ENCODE assay signal across 9 mouse cellular contexts in genomic region chr7:98119961-98120232, GRCm38 (mm10). TPM values are rescaled to one million over a fixed set of nuclear protein-coding genes. Genes with fewer than 3 reads are reported as not detected.
A peak's percentile ranks its signal among the peaks of the same experiment; 100 is the strongest.
DNase-seq lines count a peak whose midpoint lies in the region; ATAC-seq and TF ChIP-seq lines count a peak whose summit lies in the region.
"Had no signal": no experiment of that assay in that cellular context is flagged by ENCODE, and none has a peak within 500 bp of the region (broad histone marks: within the 10 kb centered on the region; RNA-seq: fewer than 3 reads in every experiment).

No protein-coding gene starts in this region.

- 79% methylated on average over 2 of the region's 2 CpGs for WGBS in heart, embryonic 16.5 days
- 72% methylated on average over 2 of the region's 2 CpGs for WGBS in embryonic facial prominence, embryonic 15.5 days
- 85% methylated on average over 2 of the region's 2 CpGs for WGBS in intestine, embryonic 14.5 days
- 81% methylated on average over 2 of the region's 2 CpGs for WGBS in midbrain, embryonic 15.5 days
- 78% methylated on average over 2 of the region's 2 CpGs for WGBS in cerebellum, adult 2 months

- no peak overlapping the region for H3K27ac ChIP-seq in heart, embryonic 16.5 days (ENCODE audit: low read length)
- H3K27ac ChIP-seq in embryonic facial prominence, embryonic 15.5 days (replicated peaks), result no peak overlapping the region
- H3K27ac ChIP-seq in intestine, embryonic 14.5 days (ENCODE audit: low read depth), result no peak overlapping the region
- no peak overlapping the region for H3K27ac ChIP-seq in midbrain, embryonic 15.5 days
- H3K27ac ChIP-seq in cerebellum, adult 2 months (ENCODE audit: insufficient read depth, low read length), result no peak overlapping the region

- no peak for TF ChIP-seq CTCF in cerebellum, adult 2 months (IDR thresholded peaks at IDR 0.05; ENCODE audit: borderline replicate concordance, insufficient read depth, low read depth, low read length)

- no peak overlapping the region for H3K4me3 ChIP-seq in heart, embryonic 16.5 days (ENCODE audit: low read length)
- H3K4me3 ChIP-seq in embryonic facial prominence, embryonic 15.5 days (replicated peaks), result no peak overlapping the region
- no peak overlapping the region for H3K4me3 ChIP-seq in intestine, embryonic 14.5 days (ENCODE audit: low read depth, low read length)
- no peak overlapping the region for H3K4me3 ChIP-seq in midbrain, embryonic 15.5 days
- no peak overlapping the region for H3K4me3 ChIP-seq in cerebellum, adult 2 months (replicated peaks; ENCODE audit: insufficient read depth, low read depth, low read length)

- TF ChIP-seq POLR2A in cerebellum, adult 2 months (IDR thresholded peaks at IDR 0.05; ENCODE audit: borderline replicate concordance, insufficient read depth, low read length), result no peak

- H3K9ac ChIP-seq in heart, embryonic 16.5 days (ENCODE audit: low read length), result no peak overlapping the region
- H3K9ac ChIP-seq in embryonic facial prominence, embryonic 15.5 days, result no peak overlapping the region
- H3K9ac ChIP-seq in intestine, embryonic 14.5 days (ENCODE audit: low read length), result no peak overlapping the region
- no peak overlapping the region for H3K9ac ChIP-seq in midbrain, embryonic 15.5 days

- peaks cover 15% of the 10 kb centered on the region for H3K4me1 ChIP-seq in heart, embryonic 16.5 days (ENCODE audit: control insufficient read depth, insufficient read depth, low read length)
- H3K4me1 ChIP-seq in embryonic facial prominence, embryonic 15.5 days, result peaks cover 19% of the 10 kb centered on the region
- H3K4me1 ChIP-seq in intestine, embryonic 14.5 days (replicated peaks; ENCODE audit: control insufficient read depth, insufficient read depth, low read length), result peaks cover 7% of the 10 kb centered on the region; the same call in 1 of the 2 replicates
- peaks cover 4% of the 10 kb centered on the region; the same call in 1 of the 2 replicates for H3K4me1 ChIP-seq in midbrain, embryonic 15.5 days
- H3K4me1 ChIP-seq in cerebellum, adult 2 months (ENCODE audit: control insufficient read depth, insufficient read depth, low read length), result peaks cover 18% of the 10 kb centered on the region

- no peaks in the 10 kb centered on the region for H3K27me3 ChIP-seq in heart, embryonic 16.5 days (ENCODE audit: control insufficient read depth, insufficient read depth, low read length)
- no peaks in the 10 kb centered on the region for H3K27me3 ChIP-seq in embryonic facial prominence, embryonic 15.5 days
- no peaks in the 10 kb centered on the region for H3K27me3 ChIP-seq in intestine, embryonic 14.5 days (replicated peaks; ENCODE audit: control insufficient read depth, insufficient read depth, low read length)
- no peaks in the 10 kb centered on the region for H3K27me3 ChIP-seq in midbrain, embryonic 15.5 days (replicated peaks)
- no peaks in the 10 kb centered on the region for H3K27me3 ChIP-seq in cerebellum, adult 2 months (ENCODE audit: control insufficient read depth, insufficient read depth, low read length)
- H3K27me3 ChIP-seq: Patski had no signal

- no peak for ATAC-seq in heart, embryonic 16.5 days (replicated peaks; ENCODE audit: extremely low read depth, insufficient read depth, low FRiP score)
- ATAC-seq in embryonic facial prominence, embryonic 15.5 days (ENCODE audit: insufficient number of reproducible peaks, low FRiP score, low TSS enrichment, low read depth), result no peak
- peak; percentile 32; the same call in 1 of the 2 replicates for ATAC-seq in intestine, embryonic 14.5 days (replicated peaks; ENCODE audit: low FRiP score, low TSS enrichment, low read depth)
- ATAC-seq in midbrain, embryonic 15.5 days (replicated peaks), result peak; percentile 35; the same call in 1 of the 2 replicates

- H3K36me3 ChIP-seq in heart, embryonic 16.5 days (ENCODE audit: control insufficient read depth, insufficient read depth), result no peaks in the 10 kb centered on the region
- H3K36me3 ChIP-seq in embryonic facial prominence, embryonic 15.5 days, result no peaks in the 10 kb centered on the region
- no peaks in the 10 kb centered on the region for H3K36me3 ChIP-seq in intestine, embryonic 14.5 days (ENCODE audit: control insufficient read depth, insufficient read depth, low read length)
- H3K36me3 ChIP-seq in midbrain, embryonic 15.5 days (replicated peaks), result no peaks in the 10 kb centered on the region

- peak overlapping the region; percentile 66; the same call in 1 of the 2 replicates for H3K4me2 ChIP-seq in heart, embryonic 16.5 days (ENCODE audit: low read depth, low read length)
- H3K4me2 ChIP-seq in embryonic facial prominence, embryonic 15.5 days (replicated peaks), result peak overlapping the region; percentile 57
- no peak overlapping the region for H3K4me2 ChIP-seq in intestine, embryonic 14.5 days (ENCODE audit: low read length)
- H3K4me2 ChIP-seq in midbrain, embryonic 15.5 days, result peak overlapping the region; percentile 44; the same call in 1 of the 2 replicates

- H3K9me3 ChIP-seq in heart, embryonic 16.5 days (replicated peaks; ENCODE audit: control insufficient read depth, low read length), result no peaks in the 10 kb centered on the region
- no peaks in the 10 kb centered on the region for H3K9me3 ChIP-seq in embryonic facial prominence, embryonic 15.5 days (replicated peaks)
- H3K9me3 ChIP-seq in intestine, embryonic 14.5 days (ENCODE audit: control insufficient read depth, low read length), result no peaks in the 10 kb centered on the region
- H3K9me3 ChIP-seq in midbrain, embryonic 15.5 days, result no peaks in the 10 kb centered on the region

- DNase-seq in heart, adult 9 months (ENCODE audit: low spot score in 2 of 2), result no peak
- no peak for DNase-seq in intestine, embryonic 14.5 days (ENCODE audit: low spot score)
- no peak for DNase-seq in adipocyte (ENCODE audit: low spot score)
- DNase-seq in left cerebral cortex, adult 9 months (ENCODE audit: low spot score in 2 of 2), result no peak
- DNase-seq in cerebellum, adult 2 months, result no peak

RNA-seq across cellular contexts. Expression of gene Myo7a, which starts 0.6 kb away (rescaled TPM):
- polyA plus RNA-seq in heart, embryonic 16.5 days (2015; fragmentation: Nextera tagmentation; extraction: Ambion mirVana), result 4.8 and 6.5 TPM in 2 replicates
- polyA plus RNA-seq in embryonic facial prominence, embryonic 15.5 days (2015; fragmentation: Nextera tagmentation; extraction: Ambion mirVana), result 7.2 and 9.8 TPM in 2 replicates
- polyA plus RNA-seq in intestine, embryonic 14.5 days (2014; fragmentation: Nextera tagmentation; extraction: Ambion mirVana), result 16.3 and 17.2 TPM in 2 replicates
- polyA plus RNA-seq in midbrain, embryonic 15.5 days (2015; fragmentation: Nextera tagmentation; extraction: Ambion mirVana), result 20.6 and 23.8 TPM in 2 replicates
- polyA plus RNA-seq in cerebellum, adult 2 months (2012; rRNA removed), result 19.2 and 22.0 TPM in 2 replicates

RNA-seq across cellular contexts. Expression of gene Omp, which starts 25.4 kb away (rescaled TPM):
- polyA plus RNA-seq in heart, embryonic 16.5 days (2015; fragmentation: Nextera tagmentation; extraction: Ambion mirVana), result 0.17 and 0.26 TPM in 2 replicates
- 7.3 and 10.7 TPM in 2 replicates for polyA plus RNA-seq in embryonic facial prominence, embryonic 15.5 days (2015; fragmentation: Nextera tagmentation; extraction: Ambion mirVana)
- 0.47 TPM in 1 of 2 replicates, not detected in the other for polyA plus RNA-seq in intestine, embryonic 14.5 days (2014; fragmentation: Nextera tagmentation; extraction: Ambion mirVana)
- polyA plus RNA-seq in midbrain, embryonic 15.5 days (2015; fragmentation: Nextera tagmentation; extraction: Ambion mirVana), result 0.33 and 0.37 TPM in 2 replicates
- 0.57 and 0.60 TPM in 2 replicates for polyA plus RNA-seq in cerebellum, adult 2 months (2012; rRNA removed)

RNA-seq across cellular contexts. Expression of gene Capn5, which starts 58.2 kb away (rescaled TPM):
- 5.0 and 7.4 TPM in 2 replicates for polyA plus RNA-seq in heart, embryonic 16.5 days (2015; fragmentation: Nextera tagmentation; extraction: Ambion mirVana)
- polyA plus RNA-seq in embryonic facial prominence, embryonic 15.5 days (2015; fragmentation: Nextera tagmentation; extraction: Ambion mirVana), result 9.2 and 11.2 TPM in 2 replicates
- polyA plus RNA-seq in intestine, embryonic 14.5 days (2014; fragmentation: Nextera tagmentation; extraction: Ambion mirVana), result 6.1 and 6.7 TPM in 2 replicates
- polyA plus RNA-seq in midbrain, embryonic 15.5 days (2015; fragmentation: Nextera tagmentation; extraction: Ambion mirVana), result 18.5 and 19.0 TPM in 2 replicates
- 20.9 and 21.9 TPM in 2 replicates for polyA plus RNA-seq in cerebellum, adult 2 months (2012; rRNA removed)

Comparison
In these comparisons a context has a peak if more than half of its experiments do, and no peak if none do; other contexts are left out.
1. ATAC-seq: peak in intestine, embryonic 14.5 days (single experiment) and midbrain, embryonic 15.5 days (single experiment); none in heart, embryonic 16.5 days (single experiment) and embryonic facial prominence, embryonic 15.5 days (single experiment).